Mouse (Mus musculus): ENCODE results near the gene Cyp1a2. TPM values are rescaled to one million over a fixed set of nuclear protein-coding genes. Genes with fewer than 3 reads are reported as not detected.

Gene Cyp1a2
- polyA plus RNA-seq, 1 experiment from 2014 or later = not detected

DNA sequence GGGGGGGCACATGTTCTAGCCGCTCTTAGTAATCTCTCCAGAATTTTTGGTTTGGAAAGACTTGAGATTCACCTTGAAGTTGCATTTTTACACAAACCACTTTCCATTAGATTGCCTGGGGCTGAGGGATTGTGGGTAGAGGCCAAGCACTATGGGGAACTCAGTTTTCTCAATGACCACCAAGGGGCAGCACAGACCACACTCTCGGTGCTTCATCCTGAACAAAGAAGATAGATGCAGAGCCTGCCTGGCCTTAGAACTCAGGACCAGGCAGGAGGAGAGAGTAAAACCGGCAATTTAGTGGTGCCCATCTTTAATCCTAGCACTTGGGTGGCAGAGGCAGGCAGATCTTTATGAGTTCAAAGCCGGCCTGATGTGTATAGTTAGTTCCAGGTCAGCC, 23.7 kb downstream of the Cyp1a2 start:
- peak; percentile 84 for TF ChIP-seq CTCF (IDR thresholded peaks at IDR 0.05)
- no peak for ATAC-seq
- no peak for DNase-seq (ENCODE audit: low read depth, low spot score)
- ChIA-PET POLR2A (interaction anchor here (0.9 to 1.2 kb wide), 2 partner anchors 85 to 87 kb away, joined by 4 to 5 read pairs; no protein-coding TSS in a partner anchor), CTCF (interaction anchor here (0.5 to 4.0 kb wide), 10 partner anchors 10 to 544 kb away, joined by 3 to 31 read pairs (median 3); partner anchors contain the start of genes Islr, Islr2 and Scamp2)
- no peaks in the 10 kb centered on the region for H3K27me3 ChIP-seq
- in situ Hi-C loops (cut with MboI; ENCODE audit: low pct_unique_long_range_greater_than_20kb) = loop anchor here (5.0 kb wide), 2 partner anchors 88 to 338 kb away; no protein-coding TSS in a partner anchor

DNA sequence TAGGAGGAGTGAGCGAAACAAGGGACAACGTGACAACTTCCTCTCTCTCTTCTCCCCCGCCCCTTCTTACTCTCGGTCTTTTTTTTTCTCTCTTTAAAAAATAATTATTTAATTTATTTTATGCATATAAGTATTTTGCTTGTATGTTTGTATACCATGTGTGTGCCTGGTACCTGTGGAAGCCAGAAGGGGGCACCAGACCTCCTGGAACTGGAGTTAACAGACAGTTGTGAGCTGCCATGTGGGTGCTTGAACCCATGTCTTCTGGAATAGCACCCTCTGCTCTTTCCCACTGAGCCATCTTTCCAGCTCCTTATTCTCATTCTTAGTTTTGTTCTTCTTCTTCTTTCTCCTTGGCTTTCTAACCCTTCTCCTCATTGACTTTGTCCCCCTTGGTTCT, 24.5 kb downstream of the Cyp1a2 start:
- TF ChIP-seq CTCF (IDR thresholded peaks at IDR 0.05) = peak; percentile 37
- ChIA-PET POLR2A (interaction anchor here (1.2 kb wide), 1 partner anchor 87 kb away, joined by 4 read pairs; no protein-coding TSS in a partner anchor), CTCF (interaction anchor here (0.7 to 4.0 kb wide), 5 partner anchors 9 to 100 kb away, joined by 3 to 31 read pairs (median 6); no protein-coding TSS in a partner anchor)
- in situ Hi-C loops (cut with MboI; ENCODE audit: low pct_unique_long_range_greater_than_20kb) = no loop called here
- ATAC-seq = no peak
- no peaks in the 10 kb centered on the region for H3K27me3 ChIP-seq
- no peak for DNase-seq (ENCODE audit: low read depth, low spot score)

DNA sequence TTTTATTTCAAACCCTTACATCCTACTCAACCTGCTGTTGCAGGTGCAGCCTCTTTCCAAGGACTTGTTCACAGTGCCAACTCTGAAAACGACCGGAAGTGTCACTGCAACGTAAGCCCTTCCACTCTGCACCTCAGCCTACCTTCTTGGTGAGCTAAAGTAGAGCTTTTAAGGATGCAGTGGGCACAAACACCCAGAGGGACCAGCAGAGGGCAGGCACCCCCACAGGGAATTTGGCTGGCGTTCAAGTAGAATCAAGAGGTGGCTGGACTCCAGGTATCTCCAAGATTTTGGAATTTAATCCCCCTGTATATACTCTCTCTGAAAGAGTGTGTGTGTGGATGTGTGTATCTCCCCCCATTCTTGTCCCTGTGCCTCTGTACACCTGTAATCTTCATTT, 25.7 kb downstream of the Cyp1a2 start:
- peak; percentile 50 for TF ChIP-seq CTCF (IDR thresholded peaks at IDR 0.05)
- ATAC-seq (no peak), DNase-seq (ENCODE audit: low read depth, low spot score) (no peak)
- ChIA-PET POLR2A (no interaction called here), CTCF (interaction anchor here (4.0 kb wide), 1 partner anchor 87 kb away, joined by 31 read pairs; no protein-coding TSS in a partner anchor)
- in situ Hi-C loops (cut with MboI; ENCODE audit: low pct_unique_long_range_greater_than_20kb) = no loop called here
- no peaks in the 10 kb centered on the region for H3K27me3 ChIP-seq

DNA sequence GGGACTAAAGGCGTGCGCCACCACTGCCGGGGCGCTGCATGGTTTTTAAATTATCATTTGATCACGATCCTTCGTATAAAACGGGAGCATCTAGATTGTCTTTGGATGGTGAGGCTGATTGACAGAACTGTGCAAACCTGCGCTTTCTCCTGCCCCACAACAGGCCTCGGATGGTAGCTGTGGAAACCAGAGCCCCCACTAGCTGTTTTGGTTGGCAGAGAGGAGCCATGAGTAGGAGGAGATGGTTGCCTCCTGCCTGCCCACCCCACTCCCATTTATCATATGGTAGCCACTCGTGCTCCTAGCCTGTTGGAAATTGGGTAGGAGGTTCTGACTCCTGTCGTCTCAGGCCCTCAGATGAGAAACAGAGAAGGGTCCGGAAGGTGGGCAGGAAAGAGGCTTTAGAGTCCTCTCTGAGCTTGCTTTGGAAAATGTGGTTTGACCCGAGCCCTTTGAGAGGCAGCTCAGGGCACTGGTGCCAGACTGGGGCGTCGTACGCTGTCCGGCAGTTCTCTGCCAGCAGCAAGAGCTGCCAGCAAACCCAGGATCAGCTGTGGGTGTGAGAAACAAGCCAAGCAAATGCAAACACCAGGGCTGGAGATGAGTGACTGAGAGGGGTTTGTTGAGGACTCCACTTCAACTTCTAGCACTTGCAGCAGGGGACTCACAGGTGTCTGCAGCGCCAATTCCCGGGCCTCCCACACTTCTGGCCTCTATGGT, 26.7 kb downstream of the Cyp1a2 start:
- POLR2A ChIA-PET = interaction anchor here (0.5 kb wide), 1 partner anchor 109 kb away, joined by 4 read pairs; no protein-coding TSS in a partner anchor
- ATAC-seq (no peak), DNase-seq (ENCODE audit: low read depth, low spot score) (no peak)
- in situ Hi-C loops (cut with MboI; ENCODE audit: low pct_unique_long_range_greater_than_20kb) = no loop called here
- no peaks in the 10 kb centered on the region for H3K27me3 ChIP-seq
- CTCF ChIA-PET = interaction anchor here (1.1 to 3.3 kb wide), 3 partner anchors 11 to 59 kb away, joined by 3 to 9 read pairs (median 3); no protein-coding TSS in a partner anchor
- TF ChIP-seq CTCF (IDR thresholded peaks at IDR 0.05) = no peak

DNA sequence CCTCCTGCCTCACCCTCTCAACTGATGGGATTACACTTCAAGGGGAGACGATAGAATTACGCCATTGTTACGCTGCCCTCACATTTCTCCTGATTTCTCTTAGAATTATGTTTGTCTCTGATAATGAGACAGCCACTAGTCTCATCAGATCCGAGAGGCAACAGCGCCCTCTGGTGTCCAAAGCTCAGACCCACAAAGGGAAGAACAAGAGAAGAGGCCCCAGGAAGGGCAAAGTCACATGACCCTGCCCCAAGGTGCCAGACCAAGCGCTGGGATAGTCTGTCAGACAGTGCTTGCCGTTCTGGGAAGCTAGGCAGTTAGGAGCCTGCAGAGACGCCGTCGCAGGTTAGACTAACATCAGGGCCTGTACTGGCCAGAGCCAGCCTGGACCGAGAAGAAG, 27.8 kb downstream of the Cyp1a2 start:
- DNase-seq (ENCODE audit: low read depth, low spot score) (peak; percentile 78), ATAC-seq (peak; percentile 66)
- peak; percentile 91 for TF ChIP-seq CTCF (IDR thresholded peaks at IDR 0.05)
- in situ Hi-C loops (cut with MboI; ENCODE audit: low pct_unique_long_range_greater_than_20kb) = no loop called here
- POLR2A ChIA-PET = interaction anchor here (1.6 kb wide), 1 partner anchor 57 kb away, joined by 3 read pairs; no protein-coding TSS in a partner anchor
- CTCF ChIA-PET = interaction anchor here (1.2 to 3.3 kb wide), 6 partner anchors 10 to 98 kb away, joined by 3 to 13 read pairs (median 6); partner anchors contain the start of gene Ulk3
- H3K27me3 ChIP-seq = no peaks in the 10 kb centered on the region

DNA sequence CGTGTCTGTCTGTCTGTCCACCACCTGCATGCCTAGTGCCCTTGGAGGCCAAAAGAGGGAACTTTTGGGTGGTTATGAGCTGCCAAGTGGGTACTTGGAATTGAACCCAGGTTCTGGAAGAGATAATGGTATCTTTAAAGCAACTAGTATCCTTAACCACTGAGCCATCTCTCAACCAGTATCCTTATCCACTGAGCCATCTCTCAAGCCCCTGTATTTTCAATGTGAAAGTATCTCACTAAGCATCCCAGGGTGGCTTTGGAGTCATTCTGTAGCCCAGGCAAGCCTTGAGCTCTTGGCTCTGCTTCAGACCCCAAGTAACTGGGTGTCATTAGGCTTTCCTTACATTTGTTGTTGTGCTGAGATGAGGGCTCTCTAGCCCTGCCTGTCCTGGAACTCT, 28.5 kb downstream of the Cyp1a2 start:
- POLR2A ChIA-PET = interaction anchor here (0.7 to 1.6 kb wide), 2 partner anchors 26 to 56 kb away, joined by 3 read pairs; no protein-coding TSS in a partner anchor
- in situ Hi-C loops (cut with MboI; ENCODE audit: low pct_unique_long_range_greater_than_20kb) = loop anchor here (5.0 kb wide), 1 partner anchor 63 kb away; no protein-coding TSS in a partner anchor
- no peak for ATAC-seq

DNA sequence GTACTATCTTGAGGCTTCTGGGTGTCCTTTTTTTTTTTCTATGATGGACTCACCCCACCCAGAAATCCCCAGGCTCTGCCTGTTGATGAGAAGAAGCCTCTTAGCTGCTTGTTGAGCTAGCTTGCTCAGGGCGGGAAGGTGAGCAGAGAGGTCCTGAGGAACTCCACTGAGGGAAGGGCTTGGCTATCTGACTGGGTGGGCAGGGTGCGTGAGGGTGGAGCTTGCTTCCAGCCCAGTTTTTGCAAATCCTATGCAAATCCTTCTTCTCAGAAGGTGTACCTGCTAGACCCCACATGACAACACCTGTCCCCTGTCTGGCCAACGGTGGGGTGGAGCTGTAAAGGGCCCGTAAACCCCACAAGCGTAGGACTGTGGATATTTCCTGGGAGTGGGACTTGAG, 30.2 kb downstream of the Cyp1a2 start, which contains the start of gene Csk:
TSS of gene Csk (minus strand) at position 349 of the 400 bp plus-strand sequence.
- ChIA-PET POLR2A (interaction anchor here (0.6 kb wide), 1 partner anchor 111 kb away, joined by 4 read pairs; no protein-coding TSS in a partner anchor), CTCF (interaction anchor here (0.8 to 2.0 kb wide), 3 partner anchors 12 to 58 kb away, joined by 3 to 7 read pairs (median 3); no protein-coding TSS in a partner anchor)
- in situ Hi-C loops (cut with MboI; ENCODE audit: low pct_unique_long_range_greater_than_20kb) = loop anchor here (5.0 kb wide), 1 partner anchor 61 kb away; no protein-coding TSS in a partner anchor

More for the DNA sequence above, 28.5 kb downstream of the Cyp1a2 start:
- DNase-seq (ENCODE audit: low read depth, low spot score) = no peak
- H3K27me3 ChIP-seq = no peaks in the 10 kb centered on the region
- no peak for TF ChIP-seq CTCF (IDR thresholded peaks at IDR 0.05)
- CTCF ChIA-PET = interaction anchor here (1.2 to 3.3 kb wide), 5 partner anchors 9 to 97 kb away, joined by 3 to 13 read pairs (median 9); partner anchors contain the start of gene Ulk3

DNA sequence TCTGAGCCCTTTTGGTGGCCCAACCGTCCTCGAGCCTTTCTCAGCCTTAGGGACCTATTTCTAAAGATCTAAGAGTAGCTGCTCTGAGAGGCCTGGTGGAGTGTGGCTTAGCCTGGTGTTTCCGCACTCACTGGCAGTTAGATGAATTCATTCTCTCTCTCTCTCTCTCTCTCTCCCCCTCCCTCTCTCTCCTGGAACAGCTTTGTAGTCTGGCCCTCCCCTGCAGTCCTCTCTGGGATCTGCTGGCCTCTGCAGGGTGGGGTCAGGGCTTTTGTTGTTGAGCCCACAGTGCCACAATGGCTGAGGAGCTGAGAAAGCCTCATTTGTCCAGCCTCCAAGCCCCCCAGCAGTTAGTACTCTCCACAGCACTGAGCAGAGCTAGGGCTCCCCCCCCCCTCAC, 30.6 kb downstream of the Cyp1a2 start:
- in situ Hi-C loops (cut with MboI; ENCODE audit: low pct_unique_long_range_greater_than_20kb) = loop anchor here (5.0 kb wide), 1 partner anchor 61 kb away; no protein-coding TSS in a partner anchor
- ATAC-seq (no peak), DNase-seq (ENCODE audit: low read depth, low spot score) (no peak)
- TF ChIP-seq CTCF (IDR thresholded peaks at IDR 0.05) = no peak
- ChIA-PET CTCF (interaction anchor here (2.0 kb wide), 1 partner anchor 23 kb away, joined by 7 read pairs; no protein-coding TSS in a partner anchor), POLR2A (no interaction called here)
- no peaks in the 10 kb centered on the region for H3K27me3 ChIP-seq

More for the DNA sequence above, 30.2 kb downstream of the Cyp1a2 start, which contains the start of gene Csk:
- no peaks in the 10 kb centered on the region for H3K27me3 ChIP-seq
- TF ChIP-seq CTCF (IDR thresholded peaks at IDR 0.05) = no peak
- ATAC-seq = no peak
- no peak for DNase-seq (ENCODE audit: low read depth, low spot score)

DNA sequence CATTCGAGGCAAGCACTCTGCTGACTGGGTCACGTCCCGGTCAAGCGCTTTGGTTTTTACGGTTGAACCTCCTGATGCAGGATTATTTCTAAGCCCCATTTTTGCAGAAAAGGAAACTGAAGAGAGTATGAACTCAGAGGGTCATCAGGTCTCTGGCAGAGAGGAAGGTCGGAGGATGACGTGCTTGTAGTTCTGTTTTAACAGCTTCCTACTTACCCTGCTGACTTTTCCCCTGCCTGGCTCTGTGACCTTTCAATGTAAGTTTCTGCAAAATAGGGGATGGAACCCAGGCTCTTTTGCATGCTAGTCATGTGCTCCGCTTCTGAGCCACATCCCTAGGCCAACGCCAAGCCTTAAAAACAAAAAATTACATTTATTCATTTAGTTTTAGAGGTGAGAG, 31.2 kb downstream of the Cyp1a2 start:
- in situ Hi-C loops (cut with MboI; ENCODE audit: low pct_unique_long_range_greater_than_20kb) = loop anchor here (5.0 kb wide), 1 partner anchor 60 kb away; no protein-coding TSS in a partner anchor
- CTCF ChIA-PET = interaction anchor here (2.0 kb wide), 1 partner anchor 23 kb away, joined by 7 read pairs; no protein-coding TSS in a partner anchor
- no peak for TF ChIP-seq CTCF (IDR thresholded peaks at IDR 0.05)
- ATAC-seq (no peak), DNase-seq (ENCODE audit: low read depth, low spot score) (no peak)
- POLR2A ChIA-PET = no interaction called here
- no peaks in the 10 kb centered on the region for H3K27me3 ChIP-seq

DNA sequence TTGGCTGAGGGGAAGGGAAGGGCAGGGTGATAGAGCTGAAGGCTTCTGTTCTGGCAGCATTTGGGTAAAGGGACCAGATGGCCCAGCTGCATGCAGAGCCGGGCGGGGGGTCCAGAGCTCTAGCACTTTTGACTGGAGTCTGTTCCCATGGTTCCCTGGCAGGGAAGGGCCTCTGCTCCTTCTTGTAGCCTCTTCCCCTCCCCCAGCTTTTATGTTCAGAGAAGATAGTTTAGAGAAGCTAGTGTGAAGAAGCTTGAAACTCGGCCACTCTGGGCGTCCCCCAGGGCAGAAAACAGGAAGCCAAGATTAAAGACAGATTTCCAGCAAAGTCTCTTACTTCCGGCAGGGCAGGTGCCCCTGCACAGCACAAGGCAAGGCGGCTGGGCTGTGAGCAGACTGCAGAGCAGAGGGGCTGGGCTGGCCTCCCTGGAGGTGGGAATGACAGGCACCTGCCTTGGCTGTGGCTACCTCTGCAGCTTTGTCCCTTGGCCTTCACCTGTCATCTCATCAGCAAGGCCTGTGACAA, 32.7 kb downstream of the Cyp1a2 start:
- in situ Hi-C loops (cut with MboI; ENCODE audit: low pct_unique_long_range_greater_than_20kb) = loop anchor here (5.0 kb wide), 1 partner anchor 59 kb away; no protein-coding TSS in a partner anchor
- DNase-seq (ENCODE audit: low read depth, low spot score) (no peak), ATAC-seq (no peak)
- TF ChIP-seq CTCF (IDR thresholded peaks at IDR 0.05) = no peak
- ChIA-PET POLR2A (no interaction called here), CTCF (interaction anchor here (0.8 to 1.3 kb wide), 3 partner anchors 22 to 165 kb away, joined by 3 to 4 read pairs (median 3); no protein-coding TSS in a partner anchor)
- no peaks in the 10 kb centered on the region for H3K27me3 ChIP-seq

Data from Patski (cell line).